ENCODE assay signal across 8 mouse cellular contexts in the genomic region with DNA sequence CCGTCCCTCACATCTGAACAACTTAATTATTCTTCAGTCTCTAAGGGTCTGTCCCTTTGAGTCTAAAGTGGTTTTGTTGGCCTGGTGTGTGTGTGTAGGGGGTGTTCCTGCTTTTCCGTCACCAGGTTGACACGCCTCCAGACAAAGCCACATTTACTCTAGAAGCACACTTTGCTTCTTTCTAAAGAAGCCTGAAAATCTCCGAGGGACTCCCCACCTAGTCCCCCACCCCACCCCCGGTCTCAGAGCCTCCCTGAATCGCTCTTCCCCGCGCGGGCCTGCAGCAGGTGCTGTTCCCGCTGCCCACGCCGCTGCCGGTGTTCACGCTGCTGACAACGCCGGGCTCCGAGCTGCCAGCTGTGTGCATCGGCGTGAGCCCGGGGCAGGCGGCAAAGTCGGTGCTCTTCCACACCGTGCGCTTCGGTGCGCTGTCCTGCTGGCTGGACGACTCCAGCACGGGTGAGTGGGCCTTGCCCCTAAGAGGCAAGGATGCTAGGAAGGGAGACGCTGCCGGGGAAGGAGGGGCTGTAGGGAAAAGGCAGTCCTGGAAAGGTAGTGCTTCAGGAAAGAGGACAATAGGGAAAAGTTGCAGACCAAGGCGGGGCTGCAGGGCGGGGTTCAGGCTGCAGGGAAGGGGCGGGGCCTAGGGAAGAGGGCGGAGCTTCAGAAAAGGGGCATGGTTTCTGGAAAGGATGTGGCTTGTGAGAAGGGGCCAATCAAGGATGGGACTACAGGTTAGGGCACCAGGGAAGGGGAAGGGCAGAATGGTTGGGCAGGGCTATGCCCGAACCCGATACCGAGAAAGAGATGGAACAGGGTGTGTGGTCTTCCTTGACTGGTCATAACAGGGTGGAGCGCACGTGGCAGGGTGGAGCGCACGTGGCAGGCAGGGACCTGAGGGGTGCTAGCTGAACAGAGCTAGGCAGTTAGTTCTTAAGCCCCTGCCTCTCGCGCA. TPM values are rescaled to one million over a fixed set of nuclear protein-coding genes. Genes with fewer than 3 reads are reported as not detected.
DNase-seq lines count a peak whose midpoint lies in the region; ATAC-seq and TF ChIP-seq lines count a peak whose summit lies in the region.

No protein-coding gene starts in this region.

- peak; percentile 66 for ATAC-seq in embryonic facial prominence, embryonic 13.5 days (ENCODE audit: insufficient number of reproducible peaks, insufficient read depth, low FRiP score, low TSS enrichment, low read depth)
- ATAC-seq in heart, embryonic 13.5 days (ENCODE audit: extremely low read depth, insufficient number of reproducible peaks, low FRiP score, low TSS enrichment), result peak; percentile 53
- peak; percentile 94 for ATAC-seq in kidney, embryonic 15.5 days (replicated peaks; ENCODE audit: low FRiP score)
- peak; percentile 73 for ATAC-seq in lung, embryonic 16.5 days (ENCODE audit: low read depth)

- TF ChIP-seq POLR2A in olfactory bulb, adult 2 months (IDR thresholded peaks at IDR 0.05; ENCODE audit: insufficient read depth, low read depth, low read length), result no peak

- H3K9me3 ChIP-seq in embryonic facial prominence, embryonic 13.5 days, result no peaks in the 10 kb centered on the region
- H3K9me3 ChIP-seq in heart, embryonic 13.5 days, result no peaks in the 10 kb centered on the region
- H3K9me3 ChIP-seq in kidney, embryonic 15.5 days (replicated peaks), result no peaks in the 10 kb centered on the region
- no peaks in the 10 kb centered on the region for H3K9me3 ChIP-seq in lung, embryonic 16.5 days (ENCODE audit: control insufficient read depth, low read length)

- peak; percentile 47 to 64 for DNase-seq in layer of hippocampus, postnatal 10 days (ENCODE audit: low spot score in 2 of 2)
- no peak for DNase-seq in layer of hippocampus, adult 8-10 months (ENCODE audit: low spot score in 2 of 2)
- DNase-seq in thymus, postnatal 10 days (ENCODE audit: low spot score in 2 of 2), result peak; percentile 78 to 86

- peak overlapping the region; percentile 79 for H3K9ac ChIP-seq in embryonic facial prominence, embryonic 13.5 days
- peak overlapping the region; percentile 80 for H3K9ac ChIP-seq in heart, embryonic 13.5 days
- peak overlapping the region; percentile 55 for H3K9ac ChIP-seq in kidney, embryonic 15.5 days
- peak overlapping the region; percentile 71 for H3K9ac ChIP-seq in lung, embryonic 16.5 days (ENCODE audit: low read length)

- 5% methylated on average over 43 of the region's 43 CpGs for WGBS in embryonic facial prominence, embryonic 13.5 days
- WGBS in heart, embryonic 13.5 days, result 6% methylated on average over 43 of the region's 43 CpGs
- 8% methylated on average over 43 of the region's 43 CpGs for WGBS in kidney, embryonic 15.5 days
- WGBS in lung, embryonic 16.5 days, result 6% methylated on average over 43 of the region's 43 CpGs
- 7% methylated on average over 43 of the region's 43 CpGs for WGBS in olfactory bulb, adult 2 months

- H3K27me3 ChIP-seq in embryonic facial prominence, embryonic 13.5 days, result no peaks in the 10 kb centered on the region
- peaks cover 32% of the 10 kb centered on the region for H3K27me3 ChIP-seq in heart, embryonic 13.5 days (replicated peaks)
- peaks cover 2% of the 10 kb centered on the region; the same call in 1 of the 2 replicates for H3K27me3 ChIP-seq in kidney, embryonic 15.5 days
- H3K27me3 ChIP-seq in lung, embryonic 16.5 days (ENCODE audit: control insufficient read depth, insufficient read depth, low read depth, low read length), result no peaks in the 10 kb centered on the region; the same call in 1 of the 2 replicates

- peaks cover 10% of the 10 kb centered on the region; the same call in 1 of the 2 replicates for H3K4me1 ChIP-seq in embryonic facial prominence, embryonic 13.5 days
- peaks cover 11% of the 10 kb centered on the region for H3K4me1 ChIP-seq in heart, embryonic 13.5 days
- peaks cover 15% of the 10 kb centered on the region for H3K4me1 ChIP-seq in kidney, embryonic 15.5 days
- H3K4me1 ChIP-seq in lung, embryonic 16.5 days (replicated peaks; ENCODE audit: control insufficient read depth, insufficient read depth, low read length), result peaks cover 8% of the 10 kb centered on the region; the same call in 1 of the 2 replicates
- peaks cover 10% of the 10 kb centered on the region for H3K4me1 ChIP-seq in olfactory bulb, adult 2 months (ENCODE audit: control insufficient read depth, insufficient read depth, low read length)

- H3K4me3 ChIP-seq in embryonic facial prominence, embryonic 13.5 days, result peak overlapping the region; percentile 56
- H3K4me3 ChIP-seq in heart, embryonic 13.5 days, result peak overlapping the region; percentile 57
- peak overlapping the region; percentile 53 for H3K4me3 ChIP-seq in kidney, embryonic 15.5 days (replicated peaks)
- peak overlapping the region; percentile 55 for H3K4me3 ChIP-seq in lung, embryonic 16.5 days (ENCODE audit: low read length)
- peak overlapping the region; percentile 26; the same call in 1 of the 2 replicates for H3K4me3 ChIP-seq in olfactory bulb, adult 2 months (ENCODE audit: insufficient read depth, low read depth, low read length)

- no peaks in the 10 kb centered on the region for H3K36me3 ChIP-seq in embryonic facial prominence, embryonic 13.5 days
- no peaks in the 10 kb centered on the region for H3K36me3 ChIP-seq in heart, embryonic 13.5 days
- no peaks in the 10 kb centered on the region for H3K36me3 ChIP-seq in kidney, embryonic 15.5 days
- no peaks in the 10 kb centered on the region for H3K36me3 ChIP-seq in lung, embryonic 16.5 days (ENCODE audit: control insufficient read depth, insufficient read depth, low read length)

- peak overlapping the region; percentile 89 for H3K4me2 ChIP-seq in embryonic facial prominence, embryonic 13.5 days
- peak overlapping the region; percentile 87 for H3K4me2 ChIP-seq in heart, embryonic 13.5 days
- H3K4me2 ChIP-seq in kidney, embryonic 15.5 days, result peak overlapping the region; percentile 96
- peak overlapping the region; percentile 92 for H3K4me2 ChIP-seq in lung, embryonic 16.5 days (ENCODE audit: low read depth, low read length)

- H3K27ac ChIP-seq in embryonic facial prominence, embryonic 13.5 days, result peak overlapping the region; percentile 71
- 0 out of 2 replicates have a peak overlapping the region, but pooled peaks have one; percentile 17 for H3K27ac ChIP-seq in heart, embryonic 13.5 days (replicated peaks)
- H3K27ac ChIP-seq in kidney, embryonic 15.5 days, result peak overlapping the region; percentile 78
- H3K27ac ChIP-seq in lung, embryonic 16.5 days (ENCODE audit: low read length), result peak overlapping the region; percentile 46; the same call in 1 of the 2 replicates
- no peak overlapping the region for H3K27ac ChIP-seq in olfactory bulb, adult 2 months (ENCODE audit: insufficient read depth, low read depth, low read length)

- no peak for TF ChIP-seq CTCF in olfactory bulb, adult 2 months (IDR thresholded peaks at IDR 0.05; ENCODE audit: insufficient read depth, low read depth, low read length)

RNA-seq across cellular contexts. Expression of gene Map4k1, which starts 19.1 kb away (rescaled TPM):
- 1 to 10 TPM; 4.6 to 5.8 TPM for total RNA-seq in layer of hippocampus, postnatal 10 days (2021)
- total RNA-seq in layer of hippocampus, adult 8-10 months (2022), result 1 to 10 TPM; 1.3 to 3.5 (median 1.7) TPM
- 7.7 and 9.9 TPM in 2 replicates for polyA plus RNA-seq in embryonic facial prominence, embryonic 13.5 days (2015; fragmentation: Nextera tagmentation; extraction: Ambion mirVana)
- 3.4 and 5.3 TPM in 2 replicates for polyA plus RNA-seq in heart, embryonic 13.5 days (2015; fragmentation: Nextera tagmentation; extraction: Ambion mirVana)
- 9.0 and 9.6 TPM in 2 replicates for polyA plus RNA-seq in kidney, embryonic 15.5 days (2015; fragmentation: Nextera tagmentation; extraction: Ambion mirVana)
- 8.9 and 10.7 TPM in 2 replicates for polyA plus RNA-seq in lung, embryonic 16.5 days (2015; fragmentation: Nextera tagmentation; extraction: Ambion mirVana)
- polyA plus RNA-seq in olfactory bulb, adult 2 months (2012; ENCODE audit: insufficient read depth, insufficient read length, low replicate concordance, missing spikeins), result not detected in 2 replicates

RNA-seq across cellular contexts. Expression of gene Eif3k, which starts 19.3 kb away (rescaled TPM):
- 100 to 1,000 TPM; 177 to 178 TPM for total RNA-seq in layer of hippocampus, postnatal 10 days (2021)
- total RNA-seq in layer of hippocampus, adult 8-10 months (2022), result 100 to 1,000 TPM; 182 to 214 (median 197) TPM
- polyA plus RNA-seq in embryonic facial prominence, embryonic 13.5 days (2015; fragmentation: Nextera tagmentation; extraction: Ambion mirVana), result 453 and 455 TPM in 2 replicates
- 257 and 300 TPM in 2 replicates for polyA plus RNA-seq in heart, embryonic 13.5 days (2015; fragmentation: Nextera tagmentation; extraction: Ambion mirVana)
- 401 and 402 TPM in 2 replicates for polyA plus RNA-seq in kidney, embryonic 15.5 days (2015; fragmentation: Nextera tagmentation; extraction: Ambion mirVana)
- 366 and 367 TPM in 2 replicates for polyA plus RNA-seq in lung, embryonic 16.5 days (2015; fragmentation: Nextera tagmentation; extraction: Ambion mirVana)
- polyA plus RNA-seq in olfactory bulb, adult 2 months (2012; ENCODE audit: insufficient read depth, insufficient read length, low replicate concordance, missing spikeins), result not detected in 2 replicates

RNA-seq across cellular contexts. Expression of gene Actn4, which starts 38.8 kb away (rescaled TPM):
- total RNA-seq in layer of hippocampus, postnatal 10 days (2021), result 100 to 1,000 TPM; 128 to 129 TPM
- total RNA-seq in layer of hippocampus, adult 8-10 months (2022), result 100 to 1,000 TPM; 136 to 138 (median 137) TPM
- 232 and 258 TPM in 2 replicates for polyA plus RNA-seq in embryonic facial prominence, embryonic 13.5 days (2015; fragmentation: Nextera tagmentation; extraction: Ambion mirVana)
- polyA plus RNA-seq in heart, embryonic 13.5 days (2015; fragmentation: Nextera tagmentation; extraction: Ambion mirVana), result 259 and 266 TPM in 2 replicates
- polyA plus RNA-seq in kidney, embryonic 15.5 days (2015; fragmentation: Nextera tagmentation; extraction: Ambion mirVana), result 288 and 312 TPM in 2 replicates
- 313 and 319 TPM in 2 replicates for polyA plus RNA-seq in lung, embryonic 16.5 days (2015; fragmentation: Nextera tagmentation; extraction: Ambion mirVana)
- 498 TPM in 1 of 2 replicates, not detected in the other for polyA plus RNA-seq in olfactory bulb, adult 2 months (2012; ENCODE audit: insufficient read depth, insufficient read length, low replicate concordance, missing spikeins)

Comparison
In these comparisons a context has a peak if more than half of its experiments do, and no peak if none do; other contexts are left out.
1. DNase-seq: peak in layer of hippocampus, postnatal 10 days (2 of 2) and thymus, postnatal 10 days (2 of 2); none in layer of hippocampus, adult 8-10 months (0 of 2).
2. RNA of gene Eif3k, which starts 19.3 kb away (polyA plus RNA-seq): 453 to 455 TPM in embryonic facial prominence, embryonic 13.5 days, 401 to 402 TPM in kidney, embryonic 15.5 days, 366 to 367 TPM in lung, embryonic 16.5 days and 257 to 300 TPM in heart, embryonic 13.5 days; not detected in olfactory bulb, adult 2 months; every median in the first group is over 100 times any median in the second.
3. Peak in every context shown above with its lines, with median percentiles within 50 percentile points of each other: ATAC-seq, H3K4me2 ChIP-seq, H3K4me3 ChIP-seq and H3K9ac ChIP-seq.